In the genomic region with DNA sequence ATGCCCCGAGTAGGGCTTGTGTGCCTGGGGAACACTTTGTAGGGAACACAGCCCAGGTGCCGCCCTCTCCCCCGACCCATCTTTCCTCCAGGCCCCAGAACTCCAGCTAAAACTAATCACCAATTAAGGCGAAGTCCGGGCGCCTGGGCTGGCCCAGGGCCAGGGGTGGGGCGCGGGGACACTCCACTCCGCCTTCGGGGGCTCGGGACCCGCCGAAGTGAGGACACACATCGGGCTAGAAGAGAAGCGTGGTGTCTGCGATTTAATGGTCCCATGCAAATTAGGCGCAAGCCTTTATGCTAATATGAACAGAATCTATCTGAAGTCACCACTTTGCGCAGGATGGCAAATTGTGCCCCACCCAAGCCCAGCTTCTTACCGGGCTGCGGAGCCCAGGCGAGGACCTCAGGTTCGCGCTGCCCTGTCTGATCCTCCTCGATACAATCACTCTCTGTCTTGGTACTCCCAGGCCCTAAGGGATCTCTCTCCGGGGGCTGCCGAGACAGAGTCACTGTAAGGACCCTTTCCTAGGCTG, we compare ENCODE assay signal across 7 mouse cellular contexts. TPM values are rescaled to one million over a fixed set of nuclear protein-coding genes. Genes with fewer than 3 reads are reported as not detected.
DNase-seq lines count a peak whose midpoint lies in the region; ATAC-seq and TF ChIP-seq lines count a peak whose summit lies in the region.

No protein-coding gene starts in this region.

- H3K9ac ChIP-seq in CH12.LX (ENCODE audit: insufficient read depth, low read depth), result peak overlapping the region; percentile 45
- peak overlapping the region; percentile 90 for H3K9ac ChIP-seq in embryonic facial prominence, embryonic 12.5 days
- peak overlapping the region; percentile 72 for H3K9ac ChIP-seq in heart, embryonic 16.5 days (ENCODE audit: low read length)
- H3K9ac ChIP-seq in limb, embryonic 14.5 days (ENCODE audit: low read depth, low read length, severe bottlenecking), result peak overlapping the region; percentile 69

- peaks cover 7% of the 10 kb centered on the region for H3K9me3 ChIP-seq in CH12.LX (replicated peaks; ENCODE audit: low read length)
- no peaks in the 10 kb centered on the region for H3K9me3 ChIP-seq in embryonic facial prominence, embryonic 12.5 days
- H3K9me3 ChIP-seq in heart, embryonic 16.5 days (replicated peaks; ENCODE audit: control insufficient read depth, low read length), result no peaks in the 10 kb centered on the region
- no peaks in the 10 kb centered on the region for H3K9me3 ChIP-seq in limb, embryonic 14.5 days (ENCODE audit: control insufficient read depth, low read length)

- peak overlapping the region; percentile 40 for H3ac ChIP-seq in myocyte (ENCODE audit: control insufficient read depth, insufficient read length)

- H3K27ac ChIP-seq in CH12.LX (ENCODE audit: insufficient read depth, low read depth), result no peak overlapping the region
- H3K27ac ChIP-seq in embryonic facial prominence, embryonic 12.5 days, result peak overlapping the region; percentile 96
- peak overlapping the region; percentile 74 for H3K27ac ChIP-seq in heart, embryonic 16.5 days (ENCODE audit: low read length)
- H3K27ac ChIP-seq in limb, embryonic 14.5 days (replicated peaks; ENCODE audit: low read depth, low read length), result peak overlapping the region; percentile 92

- dilution Hi-C loops in CH12.LX (cut with MboI; ENCODE audit: extremely low pct_ligation_motif_present, extremely low pct_unique_long_range_greater_than_20kb, low sequenced_read_pairs), result no loop called here

- H3K4me2 ChIP-seq in CH12.LX (ENCODE audit: insufficient read depth, low read depth, poor library complexity, severe bottlenecking) (peak overlapping the region; percentile 70), myocyte (ENCODE audit: low read depth) (peak overlapping the region; percentile 95)
- peak overlapping the region; percentile 92 for H3K4me2 ChIP-seq in embryonic facial prominence, embryonic 12.5 days (replicated peaks)
- H3K4me2 ChIP-seq in heart, embryonic 16.5 days (ENCODE audit: low read depth, low read length), result peak overlapping the region; percentile 93
- H3K4me2 ChIP-seq in limb, embryonic 14.5 days (replicated peaks; ENCODE audit: low read depth, low read length, severe bottlenecking), result peak overlapping the region; percentile 95

- H3K36me3 ChIP-seq in CH12.LX (replicated peaks in 1 of 2; ENCODE audit: control insufficient read depth in 1 of 2, insufficient read depth in 1 of 2, low read length in 1 of 2), result peaks cover 18 to 53% of the 10 kb centered on the region in 2 experiments
- H3K36me3 ChIP-seq in embryonic facial prominence, embryonic 12.5 days, result peaks cover 39% of the 10 kb centered on the region
- no peaks in the 10 kb centered on the region; the same call in none of the 2 replicates for H3K36me3 ChIP-seq in heart, embryonic 16.5 days (ENCODE audit: control insufficient read depth, insufficient read depth)
- peaks cover 58% of the 10 kb centered on the region for H3K36me3 ChIP-seq in limb, embryonic 14.5 days (ENCODE audit: control insufficient read depth, insufficient read depth, low read length)
- no peaks in the 10 kb centered on the region for H3K36me3 ChIP-seq in myocyte (ENCODE audit: control insufficient read depth, insufficient read depth)

- peak; percentile 1; the same call in 1 of the 2 replicates for ATAC-seq in embryonic facial prominence, embryonic 12.5 days (ENCODE audit: insufficient number of reproducible peaks, insufficient read depth, low FRiP score, low TSS enrichment)
- peak; percentile 3; the same call in 1 of the 2 replicates for ATAC-seq in heart, embryonic 16.5 days (replicated peaks; ENCODE audit: extremely low read depth, insufficient read depth, low FRiP score)
- ATAC-seq in limb, embryonic 14.5 days (ENCODE audit: low FRiP score, low read depth), result no peak; the same call in 1 of the 2 replicates
- no peak for ATAC-seq in monocyte, adult 5-6 weeks (replicated peaks; ENCODE audit: insufficient number of reproducible peaks, low FRiP score, low TSS enrichment, poor library complexity, severe bottlenecking)

- H3K79me2 ChIP-seq in CH12.LX (replicated peaks; ENCODE audit: control insufficient read depth, extremely low read depth, insufficient read depth, poor library complexity, severe bottlenecking) (no peaks in the 10 kb centered on the region), myocyte (ENCODE audit: control insufficient read depth, insufficient read depth) (no peaks in the 10 kb centered on the region)

- 1% methylated on average over 26 of the region's 26 CpGs for WGBS in embryonic facial prominence, embryonic 12.5 days
- under 1% methylated on average over 26 of the region's 26 CpGs for WGBS in heart, embryonic 16.5 days
- under 1% methylated on average over 26 of the region's 26 CpGs for WGBS in limb, embryonic 14.5 days

- TF ChIP-seq CTCF in CH12.LX (conservative IDR thresholded peaks at IDR 0.05 in 1 of 2, IDR thresholded peaks at IDR 0.05 in 1 of 2; ENCODE audit: low read depth in 2 of 2, low read length in 2 of 2), result no peak

- H3K4me1 ChIP-seq in CH12.LX (ENCODE audit: control insufficient read depth in 1 of 2, insufficient read depth in 2 of 2), result peaks cover 0 to 26% of the 10 kb centered on the region in 2 experiments; a peak in 1 of 4 replicates
- H3K4me1 ChIP-seq in embryonic facial prominence, embryonic 12.5 days, result peaks cover 46% of the 10 kb centered on the region
- H3K4me1 ChIP-seq in heart, embryonic 16.5 days (ENCODE audit: control insufficient read depth, insufficient read depth, low read length), result peaks cover 11% of the 10 kb centered on the region
- peaks cover 23% of the 10 kb centered on the region for H3K4me1 ChIP-seq in limb, embryonic 14.5 days (ENCODE audit: control insufficient read depth, insufficient read depth, low read length)

- H3K27me3 ChIP-seq in CH12.LX (replicated peaks) (no peaks in the 10 kb centered on the region), myocyte (ENCODE audit: control insufficient read depth, insufficient read depth, insufficient read length) (no peaks in the 10 kb centered on the region)
- no peaks in the 10 kb centered on the region for H3K27me3 ChIP-seq in embryonic facial prominence, embryonic 12.5 days
- peaks cover 15% of the 10 kb centered on the region for H3K27me3 ChIP-seq in heart, embryonic 16.5 days (ENCODE audit: control insufficient read depth, insufficient read depth, low read length)
- H3K27me3 ChIP-seq in limb, embryonic 14.5 days (ENCODE audit: control insufficient read depth, insufficient read depth, low read length), result no peaks in the 10 kb centered on the region

- no peak for TF ChIP-seq EP300 in CH12.LX (IDR thresholded peaks at IDR 0.05; ENCODE audit: low read length)

- in situ Hi-C loops in CH12.LX (cut with MboI; ENCODE audit: low pct_ligation_motif_present, low pct_unique_long_range_greater_than_20kb, low sequenced_read_pairs), result no loop called here

- TF ChIP-seq POLR2A in CH12.LX (IDR thresholded peaks at IDR 0.05; ENCODE audit: low read depth, low read length) (no peak), myocyte (IDR thresholded peaks at IDR 0.05; ENCODE audit: insufficient read length, low read depth) (peak; percentile 57)
- no peak for TF ChIP-seq POLR2A in limb, embryonic 14.5 days (IDR thresholded peaks at IDR 0.05; ENCODE audit: borderline replicate concordance, extremely low read depth, insufficient read depth, insufficient read length)

- TF ChIP-seq RAD21 in CH12.LX (IDR thresholded peaks at IDR 0.05; ENCODE audit: low read depth, low read length), result no peak

- DNase-seq in A20 (ENCODE audit: low read depth, low spot score) (peak; percentile 61), CH12.LX (ENCODE audit: extremely low read depth) (no peak)
- DNase-seq in limb, embryonic 14.5 days (ENCODE audit: low spot score), result no peak

- H3K4me3 ChIP-seq in CH12.LX (replicated peaks in 1 of 3; ENCODE audit: low read depth in 2 of 3, low read length in 2 of 3, poor library complexity in 1 of 3) (no peak overlapping the region), myocyte (peak overlapping the region; percentile 69)
- peak overlapping the region; percentile 70 for H3K4me3 ChIP-seq in embryonic facial prominence, embryonic 12.5 days
- H3K4me3 ChIP-seq in heart, embryonic 16.5 days (ENCODE audit: low read length), result peak overlapping the region; percentile 67
- H3K4me3 ChIP-seq in limb, embryonic 14.5 days (replicated peaks; ENCODE audit: low read length), result peak overlapping the region; percentile 82

RNA-seq across cellular contexts. Expression of gene Arhgef25, which starts 0.7 kb away (rescaled TPM):
- 8.6 and 8.7 TPM in 2 replicates for total RNA-seq in CH12.LX (2012; rRNA removed)
- total RNA-seq in CH12.LX (2014; rRNA removed), result 3.3 and 4.0 TPM in 2 replicates
- 8.3 and 11.1 TPM in 2 replicates for polyA plus RNA-seq in CH12.LX (2012; ENCODE audit: insufficient read length, low read depth)
- polyA plus RNA-seq in embryonic facial prominence, embryonic 12.5 days (2016; fragmentation: Nextera tagmentation; extraction: Ambion mirVana), result 85.0 and 96.5 TPM in 2 replicates
- polyA plus RNA-seq in heart, embryonic 16.5 days (2015; fragmentation: Nextera tagmentation; extraction: Ambion mirVana), result 26.0 and 27.0 TPM in 2 replicates
- 228 and 246 TPM in 2 replicates for polyA plus RNA-seq in limb, embryonic 14.5 days (2012; rRNA removed)
- 86.8 and 113 TPM in 2 replicates for polyA plus RNA-seq in limb, embryonic 14.5 days (2014; fragmentation: Nextera tagmentation; extraction: Ambion mirVana)
- 25.3 TPM for polyA plus RNA-seq in myocyte (2012; fragmentation: generic; extraction: Trizol)
- total RNA-seq in monocyte, adult 5-6 weeks (2017), result 1.9 TPM in 1 of 3 replicates, not detected in the others

RNA-seq across cellular contexts. Expression of gene Dtx3, which starts 6.3 kb away (rescaled TPM):
- total RNA-seq in CH12.LX (2012; rRNA removed) (26.9 and 27.6 TPM in 2 replicates), CH12.LX (2014; rRNA removed) (18.9 and 19.2 TPM in 2 replicates)
- polyA plus RNA-seq in CH12.LX (2012; ENCODE audit: insufficient read length, low read depth) (51.2 and 54.4 TPM in 2 replicates), myocyte (2012; fragmentation: generic; extraction: Trizol) (42.4 TPM)
- polyA plus RNA-seq in embryonic facial prominence, embryonic 12.5 days (2016; fragmentation: Nextera tagmentation; extraction: Ambion mirVana), result 172 and 173 TPM in 2 replicates
- 69.9 and 72.5 TPM in 2 replicates for polyA plus RNA-seq in heart, embryonic 16.5 days (2015; fragmentation: Nextera tagmentation; extraction: Ambion mirVana)
- polyA plus RNA-seq in limb, embryonic 14.5 days (2012; rRNA removed), result 565 and 712 TPM in 2 replicates
- 157 and 184 TPM in 2 replicates for polyA plus RNA-seq in limb, embryonic 14.5 days (2014; fragmentation: Nextera tagmentation; extraction: Ambion mirVana)
- 3.8 to 17.3 TPM (median 8.8 TPM) in 3 replicates for total RNA-seq in monocyte, adult 5-6 weeks (2017)

RNA-seq across cellular contexts. Expression of gene Slc26a10, which starts 8.7 kb away (rescaled TPM):
- total RNA-seq in CH12.LX (2012; rRNA removed) (1.2 and 1.7 TPM in 2 replicates), CH12.LX (2014; rRNA removed) (0.05 TPM in 2 replicates)
- polyA plus RNA-seq in CH12.LX (2012; ENCODE audit: insufficient read length, low read depth) (0.16 and 0.44 TPM in 2 replicates), myocyte (2012; fragmentation: generic; extraction: Trizol) (1.3 TPM)
- 1.9 and 3.0 TPM in 2 replicates for polyA plus RNA-seq in embryonic facial prominence, embryonic 12.5 days (2016; fragmentation: Nextera tagmentation; extraction: Ambion mirVana)
- polyA plus RNA-seq in heart, embryonic 16.5 days (2015; fragmentation: Nextera tagmentation; extraction: Ambion mirVana), result 16.2 and 17.6 TPM in 2 replicates
- polyA plus RNA-seq in limb, embryonic 14.5 days (2012; rRNA removed), result 2.9 and 3.7 TPM in 2 replicates
- polyA plus RNA-seq in limb, embryonic 14.5 days (2014; fragmentation: Nextera tagmentation; extraction: Ambion mirVana), result 0.81 and 1.2 TPM in 2 replicates
- 3.2 to 4.2 TPM (median 3.5 TPM) in 3 replicates for total RNA-seq in monocyte, adult 5-6 weeks (2017)

RNA-seq across cellular contexts. Expression of gene Pip4k2c, which starts 22.2 kb away (rescaled TPM):
- total RNA-seq in CH12.LX (2012; rRNA removed), result 22.7 TPM in 2 replicates
- total RNA-seq in CH12.LX (2014; rRNA removed), result 12.5 and 13.3 TPM in 2 replicates
- 23.3 and 24.7 TPM in 2 replicates for polyA plus RNA-seq in CH12.LX (2012; ENCODE audit: insufficient read length, low read depth)
- 29.0 and 30.5 TPM in 2 replicates for polyA plus RNA-seq in embryonic facial prominence, embryonic 12.5 days (2016; fragmentation: Nextera tagmentation; extraction: Ambion mirVana)
- 26.3 and 27.2 TPM in 2 replicates for polyA plus RNA-seq in heart, embryonic 16.5 days (2015; fragmentation: Nextera tagmentation; extraction: Ambion mirVana)
- polyA plus RNA-seq in limb, embryonic 14.5 days (2012; rRNA removed), result 33.1 and 37.5 TPM in 2 replicates
- polyA plus RNA-seq in limb, embryonic 14.5 days (2014; fragmentation: Nextera tagmentation; extraction: Ambion mirVana), result 22.0 and 23.3 TPM in 2 replicates
- polyA plus RNA-seq in myocyte (2012; fragmentation: generic; extraction: Trizol), result 22.5 TPM
- total RNA-seq in monocyte, adult 5-6 weeks (2017), result 15.7 to 32.0 TPM (median 21.5 TPM) in 3 replicates

RNA-seq across cellular contexts. Expression of gene B4galnt1, which starts 24.2 kb away (rescaled TPM):
- total RNA-seq in CH12.LX (2012; rRNA removed) (15.5 and 17.5 TPM in 2 replicates), CH12.LX (2014; rRNA removed) (0.74 and 0.98 TPM in 2 replicates)
- polyA plus RNA-seq in CH12.LX (2012; ENCODE audit: insufficient read length, low read depth) (1.9 and 2.3 TPM in 2 replicates), myocyte (2012; fragmentation: generic; extraction: Trizol) (12.4 TPM)
- polyA plus RNA-seq in embryonic facial prominence, embryonic 12.5 days (2016; fragmentation: Nextera tagmentation; extraction: Ambion mirVana), result 4.6 and 6.2 TPM in 2 replicates
- polyA plus RNA-seq in heart, embryonic 16.5 days (2015; fragmentation: Nextera tagmentation; extraction: Ambion mirVana), result 3.4 and 6.5 TPM in 2 replicates
- 12.1 and 15.0 TPM in 2 replicates for polyA plus RNA-seq in limb, embryonic 14.5 days (2012; rRNA removed)
- polyA plus RNA-seq in limb, embryonic 14.5 days (2014; fragmentation: Nextera tagmentation; extraction: Ambion mirVana), result 10.8 and 11.8 TPM in 2 replicates
- 166 to 275 TPM (median 211 TPM) in 3 replicates for total RNA-seq in monocyte, adult 5-6 weeks (2017)

Comparison
In these comparisons a context has a peak if more than half of its experiments do, and no peak if none do; other contexts are left out.
1. H3K4me3 ChIP-seq: peak in embryonic facial prominence, embryonic 12.5 days (single experiment), heart, embryonic 16.5 days (single experiment), limb, embryonic 14.5 days (single experiment) and myocyte (single experiment); none in CH12.LX (0 of 3).
2. ATAC-seq: peak in embryonic facial prominence, embryonic 12.5 days (single experiment) and heart, embryonic 16.5 days (single experiment); none in limb, embryonic 14.5 days (single experiment) and monocyte, adult 5-6 weeks (single experiment).
3. Peak in every context shown above with its lines, with median percentiles within 50 percentile points of each other: H3K4me2 ChIP-seq and H3K9ac ChIP-seq.